Mouse (Mus musculus) frontal cortex, postnatal 10 days (tissue): ENCODE data around the gene Cyp4f14.

ENCODE experiments used
- DNase-seq, 2 experiments: peaks; one replicate each; pipeline ENCODE4 v3.0.0; 2022; ENCODE audit warnings: low spot score in 2 of 2, mixed read lengths in 1 of 2

Gene Cyp4f14

DNA sequence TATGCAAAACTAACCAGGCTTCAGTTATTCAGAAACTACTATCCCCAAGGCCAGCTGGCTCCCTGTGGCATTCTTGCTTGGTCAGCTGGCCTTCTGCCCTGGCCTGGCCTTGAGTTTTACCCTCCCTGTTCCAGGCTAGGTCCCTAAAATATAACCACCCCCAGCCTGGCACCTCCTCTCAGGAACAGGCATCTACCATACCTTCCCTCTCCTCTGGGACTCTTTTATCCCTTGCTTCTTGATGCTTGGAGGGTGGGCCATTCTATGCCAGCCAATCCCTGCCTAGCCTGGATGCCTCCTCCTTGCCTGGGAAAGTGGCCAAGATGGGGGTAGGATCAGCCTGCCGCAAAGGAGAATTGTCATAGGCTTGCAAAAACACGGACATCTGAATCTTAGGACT lies at the start of gene Cyp4f14:
Cyp4f14 (minus strand) TSS at position 212 of the 400 bp plus-strand sequence.
- DNase-seq: peak in 1 of 2 experiments; percentile 8

GRCm38 (mm10) chr17:32965623-32966290 lies 48.6 kb upstream of the Cyp4f14 start, which contains the start of gene Zfp472:
Gene Zfp472 (plus strand): TSS chr17:32965814.
- peak; percentile 85 to 89 for DNase-seq

DNA sequence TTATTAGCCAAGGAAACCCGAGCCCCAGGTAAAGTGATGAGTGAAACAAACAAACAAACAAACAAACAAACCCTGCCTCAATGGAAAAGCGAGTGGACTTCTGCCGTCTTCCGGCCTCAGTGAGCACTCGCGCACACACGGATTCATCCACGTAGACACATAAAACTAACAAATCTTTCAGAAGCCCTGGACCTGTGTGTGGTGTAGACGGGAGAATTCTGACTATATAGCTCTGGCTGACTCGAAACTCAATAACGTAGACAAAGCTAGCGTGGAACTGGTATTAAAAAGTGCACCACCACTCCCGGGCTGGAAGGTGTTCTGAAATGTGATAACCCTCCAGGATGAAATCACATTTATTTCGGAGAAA lies 48.1 kb upstream of the Cyp4f14 start:
- DNase-seq: no peak

DNA sequence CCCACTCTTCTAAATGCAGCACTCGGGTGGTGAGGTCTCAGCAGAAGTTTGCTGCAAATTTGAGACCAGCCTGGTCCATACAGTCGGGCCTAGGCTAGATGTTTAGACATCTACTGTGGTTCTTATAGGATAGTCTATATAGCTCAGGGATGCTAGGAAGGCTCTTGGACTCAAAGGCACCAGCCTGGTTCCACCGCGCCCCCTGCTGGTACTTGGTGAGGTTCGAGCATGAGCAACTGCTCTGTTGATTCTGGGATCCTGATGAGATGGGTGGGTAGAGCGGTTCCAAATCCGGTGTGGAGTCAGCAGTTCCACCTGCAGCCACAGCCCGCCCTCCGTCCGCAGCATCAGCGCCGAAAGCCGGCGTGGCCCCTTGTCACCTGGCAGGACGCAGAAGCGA lies 34.3 kb upstream of the Cyp4f14 start:
- peak; percentile 44 to 78 for DNase-seq

GRCm38 (mm10) chr17:32951006-32951405 lies 33.9 kb upstream of the Cyp4f14 start:
- no peak for DNase-seq

GRCm38 (mm10) chr17:32950136-32950535 lies 33.0 kb upstream of the Cyp4f14 start:
- no peak for DNase-seq

DNA sequence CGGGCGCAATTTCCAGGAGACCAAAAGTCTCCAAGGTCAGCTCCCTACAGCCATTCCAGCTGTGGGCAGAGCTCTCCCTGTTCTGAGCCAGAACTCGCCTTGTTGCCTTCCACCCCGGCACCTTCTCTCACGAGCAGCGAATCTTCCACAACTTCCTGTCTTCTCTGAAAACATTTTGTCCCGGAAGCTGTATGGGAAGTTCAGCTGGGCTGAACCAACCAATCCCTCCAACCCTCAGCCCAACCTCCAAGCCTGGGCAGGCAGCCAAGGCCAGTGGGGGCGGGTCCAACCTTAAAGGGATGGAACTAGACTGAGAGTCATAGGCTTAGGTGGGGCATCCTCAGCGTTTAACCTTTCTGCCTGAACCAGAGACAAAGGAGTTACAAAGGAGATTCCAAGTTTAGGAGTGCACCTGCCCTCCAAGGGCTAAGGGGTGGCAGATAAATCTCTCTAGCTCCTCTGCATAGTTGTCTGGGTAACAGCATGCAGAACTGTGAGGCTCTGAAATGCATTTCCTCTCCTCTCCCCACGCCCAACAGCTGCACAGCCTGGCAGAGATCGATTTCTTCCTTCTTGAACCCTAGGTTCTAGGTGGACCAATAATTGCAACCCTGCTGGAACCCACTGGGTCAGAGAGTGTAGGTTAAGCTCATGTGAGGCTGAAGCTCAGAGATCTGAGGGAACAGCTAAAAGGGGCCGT lies 30.2 kb upstream of the Cyp4f14 start, which contains the start of gene Cyp4f13:
Cyp4f13 (minus strand) TSS at position 188 of the 700 bp plus-strand sequence.
- peak; percentile 91 to 92 for DNase-seq

GRCm38 (mm10) chr17:32946716-32947115 lies 29.6 kb upstream of the Cyp4f14 start:
- DNase-seq: no peak

- no peak for DNase-seq
Measured at GRCm38 (mm10) chr17:32944402-32945035, 27.4 kb upstream of the Cyp4f14 start.

DNA sequence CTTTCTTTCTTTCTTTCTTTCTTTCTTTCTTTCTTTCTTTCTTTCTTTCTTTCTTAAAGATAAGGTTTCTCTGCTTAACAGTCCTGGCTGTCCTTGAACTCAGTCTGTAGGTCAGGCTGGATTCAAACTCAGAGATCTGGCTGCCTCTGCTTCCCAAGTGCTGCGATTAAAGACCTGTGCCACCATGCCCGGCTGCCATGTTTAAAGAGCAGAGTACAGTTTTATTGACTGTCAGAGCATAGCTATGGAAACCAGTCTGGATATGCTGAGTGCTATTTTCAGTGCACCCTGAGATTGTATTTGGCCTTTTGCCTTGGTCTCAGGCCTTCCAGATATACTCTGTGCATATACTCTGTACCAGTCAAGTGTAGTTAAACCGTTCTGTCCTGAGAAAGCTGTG lies 26.5 kb upstream of the Cyp4f14 start:
- DNase-seq: no peak

GRCm38 (mm10) chr17:32939831-32940230 lies 22.7 kb upstream of the Cyp4f14 start:
- DNase-seq: no peak

- DNase-seq: no peak
Measured at GRCm38 (mm10) chr17:32927803-32928202, 10.7 kb upstream of the Cyp4f14 start.

- peak; percentile 40 to 52 for DNase-seq
Measured at GRCm38 (mm10) chr17:32924658-32925312, 7.6 kb upstream of the Cyp4f14 start.

GRCm38 (mm10) chr17:32923681-32924080 lies 6.5 kb upstream of the Cyp4f14 start:
- DNase-seq: no peak

DNA sequence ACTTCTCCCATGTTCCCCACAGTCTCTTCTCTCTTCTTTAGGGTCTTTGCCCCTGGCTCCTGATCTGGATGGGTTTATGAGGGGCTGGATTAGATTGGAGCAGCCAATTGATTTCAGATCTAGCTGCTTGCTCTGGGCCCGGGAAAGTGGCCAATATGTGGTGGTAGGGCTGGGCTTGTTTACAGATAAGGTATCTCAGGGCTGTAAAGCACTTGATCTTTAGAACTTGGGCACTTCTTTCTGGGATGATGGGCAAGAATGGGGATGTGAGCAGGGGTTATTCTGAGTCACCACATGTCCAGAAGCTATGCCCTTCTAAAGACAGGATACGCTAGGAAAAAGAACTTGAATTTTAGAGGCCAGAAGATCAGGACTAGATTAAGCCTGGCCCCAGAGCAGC lies 2.0 kb upstream of the Cyp4f14 start:
- no peak for DNase-seq

DNA sequence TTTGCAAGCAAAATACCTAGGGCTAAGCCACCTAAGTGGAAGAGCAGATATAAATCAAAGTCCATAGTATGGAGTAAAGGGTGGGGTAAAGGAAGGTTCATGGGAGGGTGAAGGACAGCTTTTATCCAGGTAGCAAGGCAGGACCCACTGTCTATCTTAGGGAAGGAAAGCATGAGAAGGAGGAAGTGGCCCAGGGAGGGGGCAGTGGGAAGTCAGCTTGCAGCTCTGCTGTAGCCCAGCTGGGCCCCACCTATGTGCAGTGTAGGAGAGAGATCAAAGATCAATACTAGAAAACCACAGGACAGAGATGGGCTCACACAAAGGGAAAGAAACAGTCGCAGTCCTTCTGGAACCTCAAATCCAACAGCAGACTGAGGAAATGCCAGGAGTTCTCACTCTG lies 1.1 kb downstream of the Cyp4f14 start:
- no peak for DNase-seq

DNA sequence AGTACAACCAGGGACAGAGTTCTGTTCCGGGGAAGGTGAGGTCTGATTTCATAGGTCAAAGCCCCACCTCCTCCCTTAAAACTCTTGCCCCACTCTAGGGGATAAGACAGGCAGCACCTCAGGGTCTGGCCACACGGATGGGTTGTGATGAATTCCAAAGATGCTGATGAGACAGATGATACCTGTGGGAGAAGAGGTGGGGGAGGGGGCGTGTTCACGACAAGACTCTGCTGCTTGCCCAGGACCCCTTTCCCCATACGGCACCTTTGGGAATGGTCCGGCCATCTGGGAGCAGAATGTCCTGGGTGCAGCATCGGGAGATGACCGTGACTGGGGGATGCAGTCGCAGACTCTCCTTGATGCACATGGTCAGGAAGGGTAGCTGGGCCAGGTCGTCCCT lies 11.0 kb downstream of the Cyp4f14 start:
- DNase-seq: no peak

DNA sequence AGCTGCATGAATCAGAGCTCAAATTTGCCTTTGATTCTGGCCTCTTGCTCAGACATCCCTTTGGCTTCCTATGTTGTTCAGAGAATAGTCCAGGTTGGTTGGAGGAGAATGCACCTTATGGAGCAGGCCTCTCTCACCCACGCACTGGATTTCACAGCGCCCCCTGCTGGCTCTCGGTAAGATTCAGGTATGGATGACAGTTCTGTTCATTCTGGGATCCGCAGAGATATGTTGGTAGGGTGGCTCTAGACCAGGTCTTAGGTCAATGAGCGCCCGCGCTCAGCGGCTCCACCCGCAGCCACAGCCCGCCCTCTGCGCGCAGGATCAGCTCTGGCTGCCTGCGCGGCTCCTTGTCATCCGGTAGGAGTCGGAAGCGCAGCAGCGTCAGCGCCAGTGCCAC lies 11.9 kb downstream of the Cyp4f14 start:
- no peak for DNase-seq

DNA sequence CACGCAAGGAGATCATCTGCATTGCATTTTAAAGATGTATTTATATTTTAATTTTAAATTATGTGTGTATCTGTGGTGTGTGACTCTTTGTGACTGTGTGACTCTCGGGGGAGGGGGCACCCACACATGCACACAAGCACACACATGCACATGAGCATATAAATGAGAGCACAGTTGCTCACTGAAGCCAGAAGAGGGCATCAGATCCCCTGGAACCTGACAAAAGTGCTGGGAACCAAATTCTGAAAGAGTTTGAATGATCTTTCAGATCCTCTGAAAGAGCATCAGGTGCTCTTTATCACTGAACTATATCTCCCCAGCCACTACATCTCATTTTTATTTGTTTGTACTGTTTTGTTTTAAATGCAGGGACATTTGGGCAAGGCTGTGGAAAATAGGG lies 12.7 kb downstream of the Cyp4f14 start:
- DNase-seq: no peak

DNA sequence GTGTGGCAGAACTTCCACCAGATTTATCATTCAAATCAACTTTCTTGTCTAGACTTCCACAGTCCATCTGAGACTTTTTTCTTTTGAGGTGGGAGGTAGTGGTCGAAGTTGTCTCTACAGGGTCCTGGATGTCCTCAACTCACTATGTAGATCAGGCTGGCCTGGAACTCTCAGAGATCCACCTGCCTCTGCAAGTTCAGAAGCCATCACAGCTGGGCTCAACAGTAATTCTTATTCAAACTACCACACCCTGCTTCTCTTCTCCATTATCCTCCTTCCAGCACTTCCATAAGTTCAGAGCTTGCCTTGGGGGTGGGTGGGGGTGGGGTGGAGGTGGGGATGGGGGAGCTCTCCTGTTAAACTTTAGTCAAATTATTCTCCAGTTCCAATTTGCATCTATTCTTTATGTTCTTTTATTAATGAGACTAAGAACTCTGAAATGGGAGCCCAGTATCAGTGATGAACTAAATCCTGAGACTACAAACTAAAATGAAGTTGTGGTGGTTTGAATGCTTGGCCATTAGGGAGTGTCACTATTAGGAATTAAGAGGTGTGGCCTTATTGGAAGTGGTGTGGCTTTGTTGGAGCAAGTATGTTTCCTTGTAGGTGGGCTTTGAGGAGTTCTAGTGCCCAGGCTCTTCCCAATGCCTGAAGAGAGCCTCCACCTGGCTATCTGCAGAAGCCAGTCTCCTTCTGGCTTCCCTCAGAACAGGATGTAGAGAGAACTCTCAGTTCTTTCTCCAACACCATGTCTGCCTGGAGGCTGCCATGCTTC lies 15.2 kb downstream of the Cyp4f14 start:
- DNase-seq: no peak

DNA sequence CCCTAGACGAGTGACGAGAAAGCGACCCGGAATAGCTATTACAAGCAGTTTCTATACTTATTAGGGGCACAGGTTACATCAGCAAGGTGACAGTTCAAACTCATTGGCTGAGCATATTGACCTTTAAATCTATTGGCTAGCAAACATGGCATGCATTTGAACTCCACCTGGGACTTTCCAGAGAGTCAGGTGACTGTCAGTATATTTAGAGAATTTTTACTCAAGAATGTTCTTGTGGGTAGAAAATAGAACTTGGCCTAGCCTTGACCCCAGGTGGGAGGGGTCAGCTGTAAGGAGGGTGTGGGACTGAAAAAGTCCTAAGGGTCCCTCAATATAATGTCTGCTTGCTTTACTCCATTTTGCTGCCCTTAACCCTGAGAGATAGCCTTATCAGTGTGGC lies 21.7 kb downstream of the Cyp4f14 start:
- DNase-seq: no peak

DNA sequence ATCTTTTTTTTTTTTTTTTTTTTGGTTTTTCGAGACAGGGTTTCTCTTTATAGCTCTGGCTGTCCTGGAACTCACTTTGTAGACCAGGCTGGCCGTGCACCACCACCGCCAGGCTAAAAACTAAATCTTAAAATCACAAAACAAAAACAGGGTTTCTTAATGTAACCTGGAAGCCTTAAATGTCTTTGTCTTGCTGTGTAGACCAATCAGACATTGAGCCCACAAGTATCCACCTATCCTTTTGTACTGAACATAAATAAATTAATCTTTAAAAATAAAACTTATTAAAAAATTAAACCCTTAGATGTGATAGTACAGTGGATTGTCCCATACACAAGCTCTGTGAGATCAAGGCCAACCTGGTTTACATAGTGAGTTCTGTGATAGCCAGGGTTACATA lies 23.2 kb downstream of the Cyp4f14 start:
- no peak for DNase-seq
